Mouse (Mus musculus) embryonic fibroblast, embryonic 13.5 days (primary cell): ENCODE results near the gene Sp4.

Experiments
- CTCF ChIP-seq: IDR thresholded peaks from 2 replicates; pipeline ENCODE4 v1.5.1; 2011; ENCODE audit warnings: mild to moderate bottlenecking, control low read depth, low read length, moderate library complexity, borderline replicate concordance; ENCODE audit not compliant: insufficient read depth
- POLR2A ChIP-seq: IDR thresholded peaks from 2 replicates; pipeline ENCODE4 v1.6.1; 2011; ENCODE audit warnings: low read depth, mild to moderate bottlenecking, control low read depth, low read length, moderate library complexity

DNA sequence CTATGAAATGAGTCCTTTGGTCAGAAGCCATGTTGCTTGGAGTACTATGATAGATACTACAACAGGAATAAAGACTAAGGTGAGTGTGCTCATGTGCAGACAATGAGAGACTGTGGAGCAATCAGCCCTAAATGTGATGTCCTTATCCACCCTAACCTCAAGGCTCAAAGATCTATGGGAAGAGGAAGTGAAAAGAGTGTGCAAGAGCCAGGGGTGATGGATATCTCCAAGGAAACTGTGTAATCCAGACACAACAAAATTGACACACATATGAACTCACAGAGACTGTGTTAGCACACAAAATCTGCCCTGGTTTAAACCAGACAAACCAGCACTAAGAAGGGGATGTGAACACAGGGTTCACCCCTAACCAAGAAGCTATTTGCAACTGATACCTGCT, 81.2 kb downstream of the Sp4 start:
- TF ChIP-seq CTCF, result no peak
- no peak for TF ChIP-seq POLR2A
